Mouse (Mus musculus) heart, embryonic 15.5 days (tissue): ENCODE measurements around the gene Smim12. TPM values are rescaled to one million over a fixed set of nuclear protein-coding genes. Genes with fewer than 3 reads are reported as not detected.

Experiments used
- ATAC-seq: fragments of 200-750 bp; cut with Nextera tagmentation; replicated peaks from 2 replicates; pipeline ENCODE4 v1.8.0; 2017; ENCODE audit warnings: low read depth, moderate TSS enrichment; ENCODE audit not compliant: insufficient number of reproducible peaks, insufficient read depth, low FRiP score
- H3K27ac ChIP-seq: fragments of 300-500 bp; sonication (generic); 2 replicates; pipeline ENCODE4 v1.5.1; 2015; ENCODE audit warnings: mild to moderate bottlenecking, inconsistent platforms
- H3K27me3 ChIP-seq: fragments of 300-500 bp; sonication (generic); 2 replicates; pipeline ENCODE4 v1.6.1; 2015; ENCODE audit warnings: inconsistent platforms
- H3K36me3 ChIP-seq: fragments of 300-500 bp; sonication (generic); 2 replicates; pipeline ENCODE4 v1.6.1; 2015; ENCODE audit warnings: mild to moderate bottlenecking, inconsistent platforms
- H3K4me1 ChIP-seq: fragments of 300-500 bp; sonication (generic); replicated peaks from 2 replicates; pipeline ENCODE4 v1.6.1; 2015; ENCODE audit warnings: inconsistent platforms
- H3K4me2 ChIP-seq: fragments of 300-500 bp; sonication (generic); 2 replicates; pipeline ENCODE4 v1.6.1; 2015; ENCODE audit warnings: inconsistent platforms, mild to moderate bottlenecking, moderate library complexity
- H3K4me3 ChIP-seq: fragments of 300-500 bp; sonication (generic); 2 replicates; pipeline ENCODE4 v1.5.1; 2015; ENCODE audit warnings: mild to moderate bottlenecking, inconsistent platforms
- H3K9ac ChIP-seq: fragments of 300-500 bp; sonication (generic); 2 replicates; pipeline ENCODE4 v1.6.1; 2015; ENCODE audit warnings: mild to moderate bottlenecking, inconsistent platforms
- H3K9me3 ChIP-seq: fragments of 300-500 bp; sonication (generic); replicated peaks from 2 replicates; pipeline ENCODE4 v1.6.1; 2016; ENCODE audit warnings: inconsistent platforms
- WGBS: fragments of 180-500 bp; shearing (Covaris S2); methylation state at CpG from one replicate; pipeline ENCODE4 v1.1.7; 2015; ENCODE audit warnings: mixed read lengths; 5-methylcytosine and 5-hydroxymethylcytosine counted together
- polyA plus RNA-seq: library from polyadenylated mRNA; unstranded; fragments of >200 nt; fragmentation: Nextera tagmentation; extraction: Ambion mirVana; gene quantifications from 2 replicates; pipeline ENCODE4 v1.2.1, GENCODE M21; 2015

Smim12 gene
- polyA plus RNA-seq, 1 experiment from 2014 or later = 52.0 TPM

- H3K4me1 ChIP-seq = peaks cover 6% of the 10 kb centered on the region; the same call in 1 of the 2 replicates
- no peak overlapping the region for H3K9ac ChIP-seq
- no peak overlapping the region for H3K4me2 ChIP-seq
- peaks cover 33% of the 10 kb centered on the region for H3K27me3 ChIP-seq
- H3K36me3 ChIP-seq = no peaks in the 10 kb centered on the region
- no peaks in the 10 kb centered on the region for H3K9me3 ChIP-seq
- no peak overlapping the region for H3K27ac ChIP-seq
- no peak for ATAC-seq
- WGBS = 76% methylated on average over 4 of the region's 4 CpGs
- H3K4me3 ChIP-seq = no peak overlapping the region
Observed at GRCm38 (mm10) chr4:127216251-127216651, 27.3 kb upstream of the Smim12 start.

DNA sequence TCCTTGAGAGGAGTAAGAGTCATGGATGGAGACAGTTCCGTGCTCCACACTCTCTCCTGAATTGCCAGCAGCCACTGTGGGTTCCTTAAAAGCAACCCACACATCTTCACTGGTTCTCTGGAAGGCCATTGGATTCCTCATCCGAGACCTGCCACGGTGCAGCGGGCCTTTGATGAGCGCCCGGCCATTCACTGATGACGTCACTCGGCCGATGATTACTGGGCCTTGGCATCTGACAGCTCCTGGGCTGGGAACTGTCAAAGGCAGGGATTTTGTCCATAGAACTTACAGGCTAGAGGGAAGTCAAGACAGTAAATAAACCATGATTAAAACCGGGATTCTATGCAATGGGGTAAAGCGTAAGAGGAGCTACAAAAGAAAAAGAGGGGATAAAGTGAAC is 26.5 kb upstream of the Smim12 start:
- peaks cover 6% of the 10 kb centered on the region; the same call in 1 of the 2 replicates for H3K4me1 ChIP-seq
- WGBS = 47% methylated on average over 11 of the region's 11 CpGs
- H3K36me3 ChIP-seq = no peaks in the 10 kb centered on the region
- H3K27ac ChIP-seq = no peak overlapping the region
- H3K27me3 ChIP-seq = peaks cover 35% of the 10 kb centered on the region
- no peaks in the 10 kb centered on the region for H3K9me3 ChIP-seq
- no peak overlapping the region for H3K9ac ChIP-seq
- no peak overlapping the region for H3K4me2 ChIP-seq
- ATAC-seq = no peak
- H3K4me3 ChIP-seq = no peak overlapping the region

DNA sequence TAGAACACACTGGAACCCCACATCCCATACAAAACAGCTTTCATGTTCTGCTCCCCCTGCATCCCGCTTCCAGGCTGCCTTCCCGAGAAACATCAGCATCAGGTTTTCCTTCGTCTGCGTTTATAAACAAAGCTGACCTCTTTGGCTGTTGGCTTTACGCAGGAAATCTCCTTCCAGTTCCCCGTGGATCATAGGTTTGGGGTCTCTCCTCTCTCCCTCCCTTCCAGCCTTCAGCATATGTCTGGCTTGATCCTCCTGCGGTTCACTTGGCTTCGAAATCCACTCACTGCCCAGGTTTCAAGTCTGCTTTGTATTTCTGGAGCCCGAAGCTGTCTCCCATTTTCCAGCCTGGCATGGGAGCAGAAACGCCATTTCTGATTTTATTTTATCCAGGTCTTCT is 20.3 kb upstream of the Smim12 start:
- Histone ChIP-seq H3K9ac (no peak overlapping the region), H3K27ac (no peak overlapping the region), H3K36me3 (no peaks in the 10 kb centered on the region), H3K4me2 (no peak overlapping the region), H3K27me3 (peaks cover 59% of the 10 kb centered on the region), H3K9me3 (no peaks in the 10 kb centered on the region), H3K4me1 (no peaks in the 10 kb centered on the region; the same call in 1 of the 2 replicates), H3K4me3 (no peak overlapping the region)
- no peak for ATAC-seq
- 47% methylated on average over 10 of the region's 10 CpGs for WGBS

DNA sequence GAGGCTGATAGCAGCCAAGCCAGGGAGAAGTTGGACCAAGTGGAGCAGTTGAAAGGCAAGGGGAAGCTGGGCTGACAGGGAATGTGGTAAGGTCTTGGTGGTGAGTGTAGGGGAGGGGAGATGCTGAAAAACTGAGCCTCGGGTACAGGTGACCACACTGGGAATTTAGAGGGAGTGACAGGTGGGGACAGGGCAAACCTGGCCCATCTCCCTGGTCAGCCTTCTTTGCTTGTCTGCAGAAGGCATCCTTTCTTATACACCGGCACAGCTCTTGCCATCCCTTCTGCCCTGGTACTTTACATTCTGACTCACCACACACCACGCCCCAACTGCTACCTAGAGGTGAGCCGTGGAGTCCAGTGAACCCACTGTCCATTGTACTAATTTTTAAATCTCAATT is 19.8 kb upstream of the Smim12 start:
- no peaks in the 10 kb centered on the region for H3K36me3 ChIP-seq
- H3K9me3 ChIP-seq = no peaks in the 10 kb centered on the region
- H3K9ac ChIP-seq = no peak overlapping the region
- no peak overlapping the region for H3K27ac ChIP-seq
- ATAC-seq = no peak
- peaks cover 60% of the 10 kb centered on the region for H3K27me3 ChIP-seq
- no peak overlapping the region for H3K4me2 ChIP-seq
- no peaks in the 10 kb centered on the region; the same call in 1 of the 2 replicates for H3K4me1 ChIP-seq
- WGBS = 62% methylated on average over 4 of the region's 4 CpGs
- H3K4me3 ChIP-seq = no peak overlapping the region

- no peaks in the 10 kb centered on the region for H3K36me3 ChIP-seq
- no peak for ATAC-seq
- H3K9me3 ChIP-seq = no peaks in the 10 kb centered on the region
- no peak overlapping the region for H3K9ac ChIP-seq
- peaks cover 66% of the 10 kb centered on the region for H3K27me3 ChIP-seq
- H3K4me2 ChIP-seq = no peak overlapping the region
- no peak overlapping the region for H3K27ac ChIP-seq
- H3K4me3 ChIP-seq = no peak overlapping the region
- no peaks in the 10 kb centered on the region; the same call in 1 of the 2 replicates for H3K4me1 ChIP-seq
- WGBS = 23% methylated on average over 19 of the region's 19 CpGs
Observed at GRCm38 (mm10) chr4:127224444-127225100, 19.0 kb upstream of the Smim12 start.

DNA sequence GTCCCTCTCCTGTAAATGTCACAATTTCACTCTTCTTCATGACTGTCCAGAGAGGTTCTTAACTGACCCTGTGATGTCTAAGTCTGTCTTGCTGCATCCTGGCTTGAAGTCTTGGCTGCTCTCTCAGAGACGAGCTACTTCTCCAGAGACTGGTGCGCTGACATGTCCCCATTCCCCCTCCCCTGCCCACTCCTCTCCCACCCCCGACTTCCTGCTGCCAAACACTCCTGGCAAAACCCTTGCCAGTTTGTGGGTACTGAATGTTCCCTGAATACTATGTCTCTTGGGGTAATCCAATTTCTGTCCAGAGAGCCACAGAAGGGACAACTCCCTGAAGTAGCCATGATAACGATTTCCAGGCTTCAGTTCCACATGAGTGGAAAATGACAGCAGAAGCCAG is 17.5 kb upstream of the Smim12 start:
- H3K9me3 ChIP-seq = no peaks in the 10 kb centered on the region
- 46% methylated on average over 4 of the region's 4 CpGs for WGBS
- H3K4me3 ChIP-seq = no peak overlapping the region
- H3K4me1 ChIP-seq = no peaks in the 10 kb centered on the region; the same call in 1 of the 2 replicates
- no peak for ATAC-seq
- no peak overlapping the region for H3K9ac ChIP-seq
- no peak overlapping the region for H3K27ac ChIP-seq
- no peaks in the 10 kb centered on the region for H3K36me3 ChIP-seq
- H3K4me2 ChIP-seq = no peak overlapping the region
- H3K27me3 ChIP-seq = peaks cover 66% of the 10 kb centered on the region

DNA sequence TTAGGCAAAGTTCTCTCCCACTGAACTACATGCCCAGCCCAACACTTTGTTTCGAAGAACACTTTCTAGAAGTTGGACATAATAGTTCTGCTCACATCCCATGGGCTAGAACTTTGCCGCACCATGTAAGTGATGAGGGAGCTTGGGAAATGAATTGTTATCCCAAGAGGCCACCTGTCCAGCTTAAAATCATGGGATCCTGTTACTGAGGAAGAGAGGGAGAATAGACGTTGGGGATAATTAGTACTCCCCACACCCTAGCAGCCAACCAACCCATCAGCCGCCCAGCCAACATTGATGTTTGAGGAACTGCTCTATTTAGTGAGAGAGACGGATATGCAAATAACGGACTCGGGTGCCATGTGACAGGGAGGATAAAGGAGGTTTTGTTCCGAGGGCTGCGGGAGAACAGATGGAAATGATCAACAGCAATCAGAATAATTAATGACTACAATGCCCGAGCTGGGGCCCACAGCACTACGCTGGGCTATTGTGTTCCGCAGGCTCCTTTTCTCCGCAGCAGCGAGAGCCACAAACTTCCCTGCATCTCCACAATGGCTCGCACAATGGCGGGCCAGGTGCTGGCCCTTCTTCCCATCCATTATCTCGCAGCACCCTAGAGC is 16.4 kb upstream of the Smim12 start:
- no peak for ATAC-seq
- 29% methylated on average over 17 of the region's 17 CpGs for WGBS
- Histone ChIP-seq H3K27ac (no peak overlapping the region), H3K9ac (no peak overlapping the region), H3K4me2 (no peak overlapping the region), H3K36me3 (no peaks in the 10 kb centered on the region), H3K4me3 (no peak overlapping the region), H3K9me3 (no peaks in the 10 kb centered on the region), H3K4me1 (no peaks in the 10 kb centered on the region; the same call in 1 of the 2 replicates), H3K27me3 (peaks cover 62% of the 10 kb centered on the region)

DNA sequence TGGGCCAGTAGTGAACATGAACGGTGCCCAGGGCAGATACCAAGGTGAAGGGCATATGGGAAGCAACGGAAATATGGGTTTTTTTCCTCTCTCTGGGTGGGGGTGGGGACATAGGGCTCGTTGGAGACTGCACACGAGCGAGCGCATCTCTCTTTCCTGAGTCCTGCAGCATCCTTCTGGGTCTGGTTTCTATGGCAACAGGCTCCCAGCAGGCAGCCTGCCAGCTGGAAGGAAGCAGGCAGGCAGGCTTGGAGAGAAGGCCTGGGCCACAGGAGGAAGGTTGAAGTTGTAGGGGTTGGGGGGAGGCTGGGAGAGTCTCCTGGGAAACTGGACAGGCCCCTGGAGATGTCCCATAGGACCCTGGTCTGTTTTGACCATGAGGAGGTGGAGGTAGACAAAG is 11.6 kb upstream of the Smim12 start:
- 59% methylated on average over 6 of the region's 6 CpGs for WGBS
- ATAC-seq = no peak
- Histone ChIP-seq H3K27me3 (peaks cover 52% of the 10 kb centered on the region), H3K4me2 (no peak overlapping the region), H3K9ac (no peak overlapping the region), H3K4me1 (peaks cover 11% of the 10 kb centered on the region), H3K4me3 (no peak overlapping the region), H3K9me3 (no peaks in the 10 kb centered on the region), H3K36me3 (no peaks in the 10 kb centered on the region), H3K27ac (no peak overlapping the region)

- Histone ChIP-seq H3K4me1 (peaks cover 11% of the 10 kb centered on the region), H3K4me3 (no peak overlapping the region), H3K9me3 (no peaks in the 10 kb centered on the region), H3K9ac (no peak overlapping the region), H3K27me3 (peaks cover 52% of the 10 kb centered on the region), H3K36me3 (no peaks in the 10 kb centered on the region), H3K27ac (no peak overlapping the region), H3K4me2 (no peak overlapping the region)
- no peak for ATAC-seq
- WGBS = 60% methylated on average over 5 of the region's 5 CpGs
Observed at GRCm38 (mm10) chr4:127232551-127232950, 11.0 kb upstream of the Smim12 start.

GRCm38 (mm10) chr4:127233416-127234125 is 10.0 kb upstream of the Smim12 start:
- H3K9me3 ChIP-seq = no peaks in the 10 kb centered on the region
- H3K4me2 ChIP-seq = no peak overlapping the region
- no peaks in the 10 kb centered on the region for H3K36me3 ChIP-seq
- WGBS = 76% methylated on average over 40 of the region's 40 CpGs
- ATAC-seq = no peak
- H3K27ac ChIP-seq = no peak overlapping the region
- H3K9ac ChIP-seq = no peak overlapping the region
- H3K4me1 ChIP-seq = peaks cover 11% of the 10 kb centered on the region
- H3K27me3 ChIP-seq = peaks cover 56% of the 10 kb centered on the region
- H3K4me3 ChIP-seq = no peak overlapping the region

DNA sequence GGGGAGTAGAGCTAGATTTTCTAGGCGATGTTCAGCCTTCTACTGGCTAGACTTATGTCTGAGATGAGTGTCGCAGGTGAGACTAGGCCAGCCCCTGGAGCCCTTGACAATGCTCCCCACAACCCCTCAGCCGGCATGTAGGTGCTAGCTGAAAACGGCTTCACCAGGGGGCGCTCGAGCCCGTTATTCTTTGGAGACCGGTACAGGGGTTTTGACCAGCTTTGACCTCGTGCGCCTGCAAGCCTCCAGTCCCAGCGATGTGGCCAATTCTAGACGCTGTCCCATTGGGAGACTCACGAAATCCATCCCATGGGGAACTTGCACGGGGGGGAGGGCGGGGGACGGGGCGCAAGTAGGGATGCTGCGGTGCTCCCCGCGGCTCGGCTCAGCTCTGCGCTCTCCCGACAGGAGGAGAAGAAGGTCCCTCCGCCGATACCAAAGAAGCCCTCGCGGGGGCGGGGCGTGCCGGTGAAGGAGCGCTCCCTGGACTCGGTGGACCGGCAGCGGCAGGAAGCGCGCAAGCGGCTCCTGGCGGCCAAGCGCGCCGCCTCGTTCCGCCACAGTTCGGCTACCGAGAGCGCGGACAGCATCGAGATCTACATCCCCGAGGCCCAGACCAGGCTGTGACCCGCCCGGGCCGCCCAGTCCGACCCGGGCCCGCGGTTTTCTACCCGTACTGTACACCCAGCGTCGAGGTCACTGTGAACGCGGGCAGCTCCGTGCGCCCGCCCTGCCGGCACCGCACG is 7.7 kb upstream of the Smim12 start:
- WGBS = under 1% methylated on average over 59 of the region's 67 CpGs
- Histone ChIP-seq H3K4me2 (peak overlapping the region; percentile 98), H3K4me3 (peak overlapping the region; percentile 58), H3K27me3 (peaks cover 53% of the 10 kb centered on the region), H3K4me1 (peaks cover 11% of the 10 kb centered on the region), H3K36me3 (no peaks in the 10 kb centered on the region), H3K27ac (no peak overlapping the region), H3K9ac (peak overlapping the region; percentile 59), H3K9me3 (no peaks in the 10 kb centered on the region)
- ATAC-seq = peak; percentile 63
